Mouse (Mus musculus): ENCODE results near the gene Liph. TPM values are rescaled to one million over a fixed set of nuclear protein-coding genes. Genes with fewer than 3 reads are reported as not detected.
"Not testable (repeated sequence)": the region's sequence is repeated elsewhere in the genome, so short reads cannot be mapped to it uniquely, and the experiment has no call there.

Gene Liph
- polyA plus RNA-seq, 1 experiment from 2014 or later, result 4.6 TPM

- peak; percentile 37; the same call in 1 of the 2 replicates for ATAC-seq (ENCODE audit: insufficient number of reproducible peaks, insufficient read depth, low FRiP score, low read depth)
- 73% methylated on average over 5 of the region's 5 CpGs for WGBS
- no peaks in the 10 kb centered on the region for H3K27me3 ChIP-seq (ENCODE audit: control insufficient read depth, insufficient read depth, low read length)
These were observed 25.6 kb downstream of the Liph start for GRCm38 (mm10) chr16:21969874-21970273.

GRCm38 (mm10) chr16:21965576-21965975, 29.9 kb downstream of the Liph start:
- H3K27ac ChIP-seq (ENCODE audit: low read length), result no peak overlapping the region
- H3K4me2 ChIP-seq (replicated peaks; ENCODE audit: low read depth, low read length), result no peak overlapping the region
- H3K4me1 ChIP-seq (ENCODE audit: control insufficient read depth, insufficient read depth, low read length), result no peaks in the 10 kb centered on the region
- H3K9me3 ChIP-seq (ENCODE audit: control insufficient read depth, low read depth, low read length), result no peaks in the 10 kb centered on the region
- 80% methylated on average over 3 of the region's 3 CpGs for WGBS
- no peak overlapping the region for H3K4me3 ChIP-seq (ENCODE audit: low read depth, low read length)
- ATAC-seq (ENCODE audit: insufficient number of reproducible peaks, insufficient read depth, low FRiP score, low read depth), result no peak
- no peaks in the 10 kb centered on the region for H3K27me3 ChIP-seq (ENCODE audit: control insufficient read depth, insufficient read depth, low read length)
- no peak overlapping the region for H3K9ac ChIP-seq (replicated peaks; ENCODE audit: low read depth, low read length)
- no peaks in the 10 kb centered on the region for H3K36me3 ChIP-seq (ENCODE audit: control insufficient read depth, insufficient read depth, low read length)

More at GRCm38 (mm10) chr16:21969874-21970273, 25.6 kb downstream of the Liph start:
- Histone ChIP-seq H3K4me1 (ENCODE audit: control insufficient read depth, insufficient read depth, low read length) (no peaks in the 10 kb centered on the region), H3K9me3 (ENCODE audit: control insufficient read depth, low read depth, low read length) (no peaks in the 10 kb centered on the region), H3K4me3 (ENCODE audit: low read depth, low read length) (no peak overlapping the region), H3K36me3 (ENCODE audit: control insufficient read depth, insufficient read depth, low read length) (no peaks in the 10 kb centered on the region), H3K4me2 (replicated peaks; ENCODE audit: low read depth, low read length) (no peak overlapping the region), H3K27ac (ENCODE audit: low read length) (no peak overlapping the region), H3K9ac (replicated peaks; ENCODE audit: low read depth, low read length) (no peak overlapping the region)

GRCm38 (mm10) chr16:21955591-21955990, 39.9 kb downstream of the Liph start:
- Histone ChIP-seq H3K27ac (ENCODE audit: low read length) (no peak overlapping the region), H3K4me2 (replicated peaks; ENCODE audit: low read depth, low read length) (no peak overlapping the region), H3K4me3 (ENCODE audit: low read depth, low read length) (no peak overlapping the region), H3K9me3 (ENCODE audit: control insufficient read depth, low read depth, low read length) (no peaks in the 10 kb centered on the region), H3K36me3 (ENCODE audit: control insufficient read depth, insufficient read depth, low read length) (no peaks in the 10 kb centered on the region), H3K4me1 (ENCODE audit: control insufficient read depth, insufficient read depth, low read length) (no peaks in the 10 kb centered on the region), H3K9ac (replicated peaks; ENCODE audit: low read depth, low read length) (no peak overlapping the region), H3K27me3 (ENCODE audit: control insufficient read depth, insufficient read depth, low read length) (no peaks in the 10 kb centered on the region)
- WGBS, result 78% methylated on average over 12 of the region's 12 CpGs
- ATAC-seq (ENCODE audit: insufficient number of reproducible peaks, insufficient read depth, low FRiP score, low read depth), result no peak

- Histone ChIP-seq H3K9ac (replicated peaks; ENCODE audit: low read depth, low read length) (peak within 1 kb of the TSS; percentile 63), H3K4me2 (replicated peaks; ENCODE audit: low read depth, low read length) (peak within 1 kb of the TSS; percentile 73), H3K4me1 (ENCODE audit: control insufficient read depth, insufficient read depth, low read length) (peaks cover 4% of the 10 kb centered on the region; the same call in 1 of the 2 replicates), H3K36me3 (ENCODE audit: control insufficient read depth, insufficient read depth, low read length) (no peaks in the 10 kb centered on the region), H3K9me3 (ENCODE audit: control insufficient read depth, low read depth, low read length) (no peaks in the 10 kb centered on the region), H3K4me3 (ENCODE audit: low read depth, low read length) (peak within 1 kb of the TSS; percentile 62), H3K27ac (ENCODE audit: low read length) (peak within 1 kb of the TSS; percentile 6; the same call in 1 of the 2 replicates), H3K27me3 (ENCODE audit: control insufficient read depth, insufficient read depth, low read length) (no peaks in the 10 kb centered on the region)
- WGBS, result 1% methylated on average over 56 of the region's 63 CpGs
- peak; percentile 97 for ATAC-seq (ENCODE audit: insufficient number of reproducible peaks, insufficient read depth, low FRiP score, low read depth)
These were observed 48.4 kb downstream of the Liph start, which contains the start of gene Tmem41a for GRCm38 (mm10) chr16:21946761-21947715. Gene Tmem41a, minus strand, starts transcription at chr16:21947552.

GRCm38 (mm10) chr16:21928471-21928870, 67.0 kb downstream of the Liph start:
- Histone ChIP-seq H3K9me3 (ENCODE audit: control insufficient read depth, low read depth, low read length) (no peaks in the 10 kb centered on the region), H3K9ac (replicated peaks; ENCODE audit: low read depth, low read length) (no peak overlapping the region), H3K27me3 (ENCODE audit: control insufficient read depth, insufficient read depth, low read length) (no peaks in the 10 kb centered on the region), H3K4me3 (ENCODE audit: low read depth, low read length) (no peak overlapping the region), H3K27ac (ENCODE audit: low read length) (no peak overlapping the region), H3K4me2 (replicated peaks; ENCODE audit: low read depth, low read length) (no peak overlapping the region), H3K4me1 (ENCODE audit: control insufficient read depth, insufficient read depth, low read length) (no peaks in the 10 kb centered on the region), H3K36me3 (ENCODE audit: control insufficient read depth, insufficient read depth, low read length) (no peaks in the 10 kb centered on the region)
- ATAC-seq (ENCODE audit: insufficient number of reproducible peaks, insufficient read depth, low FRiP score, low read depth), result no peak
- 82% methylated on average over 13 of the region's 13 CpGs for WGBS

GRCm38 (mm10) chr16:21916681-21917080, 78.8 kb downstream of the Liph start:
- H3K4me2 ChIP-seq (replicated peaks; ENCODE audit: low read depth, low read length), result no peak overlapping the region
- no peaks in the 10 kb centered on the region for H3K9me3 ChIP-seq (ENCODE audit: control insufficient read depth, low read depth, low read length)
- no peaks in the 10 kb centered on the region for H3K36me3 ChIP-seq (ENCODE audit: control insufficient read depth, insufficient read depth, low read length)
- no peak overlapping the region for H3K9ac ChIP-seq (replicated peaks; ENCODE audit: low read depth, low read length)
- no peak for ATAC-seq (ENCODE audit: insufficient number of reproducible peaks, insufficient read depth, low FRiP score, low read depth)
- H3K4me3 ChIP-seq (ENCODE audit: low read depth, low read length), result no peak overlapping the region
- no peaks in the 10 kb centered on the region for H3K27me3 ChIP-seq (ENCODE audit: control insufficient read depth, insufficient read depth, low read length)
- no peaks in the 10 kb centered on the region for H3K4me1 ChIP-seq (ENCODE audit: control insufficient read depth, insufficient read depth, low read length)
- WGBS, result 81% methylated on average over 7 of the region's 7 CpGs
- H3K27ac ChIP-seq (ENCODE audit: low read length), result no peak overlapping the region

GRCm38 (mm10) chr16:21913347-21913746, 82.1 kb downstream of the Liph start:
- no peaks in the 10 kb centered on the region for H3K9me3 ChIP-seq (ENCODE audit: control insufficient read depth, low read depth, low read length)
- no peak overlapping the region for H3K4me2 ChIP-seq (replicated peaks; ENCODE audit: low read depth, low read length)
- no peaks in the 10 kb centered on the region for H3K4me1 ChIP-seq (ENCODE audit: control insufficient read depth, insufficient read depth, low read length)
- no peak for ATAC-seq (ENCODE audit: insufficient number of reproducible peaks, insufficient read depth, low FRiP score, low read depth)
- 89% methylated on average over 6 of the region's 6 CpGs for WGBS
- H3K27me3 ChIP-seq (ENCODE audit: control insufficient read depth, insufficient read depth, low read length), result no peaks in the 10 kb centered on the region
- no peak overlapping the region for H3K4me3 ChIP-seq (ENCODE audit: low read depth, low read length)
- no peaks in the 10 kb centered on the region for H3K36me3 ChIP-seq (ENCODE audit: control insufficient read depth, insufficient read depth, low read length)
- H3K9ac ChIP-seq (replicated peaks; ENCODE audit: low read depth, low read length), result no peak overlapping the region
- no peak overlapping the region for H3K27ac ChIP-seq (ENCODE audit: low read length)

- 40% methylated on average over 6 of the region's 8 CpGs for WGBS
- H3K36me3 ChIP-seq (ENCODE audit: control insufficient read depth, insufficient read depth, low read length); H3K9me3 ChIP-seq (ENCODE audit: control insufficient read depth, low read depth, low read length); H3K4me2 ChIP-seq (replicated peaks; ENCODE audit: low read depth, low read length); H3K27ac ChIP-seq (ENCODE audit: low read length); H3K9ac ChIP-seq (replicated peaks; ENCODE audit: low read depth, low read length); H3K27me3 ChIP-seq (ENCODE audit: control insufficient read depth, insufficient read depth, low read length); H3K4me1 ChIP-seq (ENCODE audit: control insufficient read depth, insufficient read depth, low read length); ATAC-seq (ENCODE audit: insufficient number of reproducible peaks, insufficient read depth, low FRiP score, low read depth); H3K4me3 ChIP-seq (ENCODE audit: low read depth, low read length): not testable (repeated sequence)
These were observed 86.6 kb downstream of the Liph start for GRCm38 (mm10) chr16:21908906-21909305.
